Mouse (Mus musculus) brain, adult 10 weeks (tissue): ENCODE data around the gene Mfsd2a. TPM values are rescaled to one million over a fixed set of nuclear protein-coding genes. Genes with fewer than 3 reads are reported as not detected.

ENCODE experiments used
- polyA plus RNA-seq: library from polyadenylated mRNA; stranded (reverse); fragments of 350-450 nt; fragmentation: Illumina TruSeq; extraction: RNeasy Lipid Tissue Mini Kit (QIAGEN cat#74804); gene quantifications from one replicate; pipeline ENCODE4 v1.2.3, GENCODE M21; 2015; ENCODE audit warnings: low read depth, low replicate concordance

Gene Mfsd2a
- polyA plus RNA-seq = 22.5 TPM

DNA sequence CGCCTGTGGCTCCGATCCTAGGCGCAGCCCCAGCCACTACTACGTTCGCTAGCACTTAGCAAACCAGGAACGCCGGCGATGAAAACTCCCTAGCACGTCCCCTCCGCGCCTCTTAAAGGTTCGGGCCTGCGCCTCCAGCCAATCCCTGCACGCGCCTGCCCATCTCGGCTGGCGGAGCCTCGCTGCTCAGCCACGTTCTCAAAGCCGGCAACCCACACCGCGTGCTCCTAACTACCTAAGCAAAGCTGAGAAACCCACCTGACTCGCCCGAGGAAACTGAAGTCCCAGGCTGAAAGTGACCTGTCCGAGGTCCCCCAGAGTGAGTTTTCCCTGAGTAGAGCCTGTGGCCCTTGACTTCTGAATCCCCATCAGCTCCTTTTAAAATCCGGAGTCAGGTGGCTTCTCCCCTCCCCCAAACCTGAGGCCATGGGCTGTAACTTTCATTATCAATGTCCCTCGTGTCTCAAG is at the start of gene Mfsd2a:
Gene Mfsd2a, minus strand, starts transcription at position 89 of the 468 bp plus-strand sequence.

DNA sequence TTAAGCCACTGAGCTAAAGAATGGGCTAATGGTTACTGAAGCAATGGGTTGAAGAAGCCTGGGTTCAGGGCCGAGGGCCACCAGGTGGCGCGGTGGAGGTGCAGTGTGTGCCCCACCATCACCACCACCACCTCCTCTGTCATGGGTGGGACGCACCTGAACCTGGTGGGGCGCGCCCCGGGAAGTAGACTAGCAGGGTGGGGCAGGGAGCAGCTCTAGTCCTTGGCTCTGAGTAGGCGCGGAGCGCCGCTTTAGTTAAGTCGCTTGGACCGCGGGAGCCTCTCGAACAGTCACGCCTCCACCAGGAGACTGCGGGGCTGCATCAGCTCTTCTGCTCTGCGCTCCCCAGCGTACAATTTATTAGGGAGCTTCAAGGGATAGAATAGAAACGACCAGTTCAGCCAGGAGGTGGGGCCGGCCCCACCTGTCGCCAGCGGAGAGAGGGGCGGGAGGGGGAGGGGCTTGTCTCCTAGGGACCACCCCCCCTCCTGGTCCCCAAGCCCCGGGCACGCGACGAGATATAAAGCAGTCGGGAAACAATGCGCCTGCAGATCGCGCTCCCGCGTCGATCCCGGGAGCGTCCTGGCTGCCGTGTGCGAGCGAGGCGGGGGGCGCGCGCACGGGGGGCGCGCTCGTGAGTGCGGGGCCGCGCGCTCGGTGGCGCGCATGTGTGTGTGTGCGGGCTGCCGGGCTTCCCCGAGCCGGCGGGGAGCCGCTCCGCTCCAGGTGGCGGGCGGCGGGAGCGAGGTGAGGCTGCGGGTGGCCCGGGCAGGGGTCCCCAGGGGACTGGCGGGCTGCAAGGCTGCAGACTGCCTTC is 34.6 kb upstream of the Mfsd2a start, which contains the start of gene Mycl:
Gene Mycl, plus strand, starts transcription at position 249 of the 817 bp plus-strand sequence.

Other genes with a start within 250 kb of the Mfsd2a start
- gene Ppt1, start 124.9 kb downstream of the Mfsd2a start, polyA plus RNA-seq = 144 TPM
- 235 TPM for gene Cap1, start 75.1 kb downstream of the Mfsd2a start, polyA plus RNA-seq
- gene Mycl, start 34.5 kb upstream of the Mfsd2a start, polyA plus RNA-seq = 6.7 TPM
- gene Trit1, start 55.4 kb upstream of the Mfsd2a start, polyA plus RNA-seq = 14.4 TPM
- 0.27 TPM for gene Bmp8b, start 144.0 kb upstream of the Mfsd2a start, polyA plus RNA-seq
- gene Oxct2b, start 155.1 kb upstream of the Mfsd2a start, polyA plus RNA-seq = 0.34 TPM
- 26.6 TPM for gene Ppie, start 178.8 kb upstream of the Mfsd2a start, polyA plus RNA-seq
- 396 TPM for gene Hpcal4, start 222.0 kb upstream of the Mfsd2a start, polyA plus RNA-seq
- gene Nt5c1a, start 240.3 kb upstream of the Mfsd2a start, polyA plus RNA-seq = 6.1 TPM